Mouse (Mus musculus): ENCODE data around the gene Rad54l. TPM values are rescaled to one million over a fixed set of nuclear protein-coding genes. Genes with fewer than 3 reads are reported as not detected.

The Rad54l gene
- polyA plus RNA-seq, 1 experiment: 25.9 TPM

DNA sequence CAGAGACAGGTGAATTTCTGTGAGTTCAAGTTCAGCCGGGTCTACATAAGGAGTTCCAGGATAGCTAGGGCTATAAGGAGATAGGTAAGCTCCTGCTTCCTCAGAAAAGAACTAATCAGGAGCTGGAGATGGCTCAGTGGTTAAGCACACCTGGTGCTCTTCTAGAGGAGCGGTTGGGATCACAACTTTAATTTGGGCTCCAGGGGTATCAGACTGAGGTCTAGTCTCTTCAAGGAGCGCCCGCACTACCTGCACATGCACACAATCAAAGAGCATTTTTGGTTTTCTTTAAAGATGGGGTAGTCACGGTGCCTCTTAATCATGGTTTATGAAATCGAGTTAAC is 26.3 kb upstream of the Rad54l start:
- no peak overlapping the region for H3K27ac ChIP-seq (ENCODE audit: control insufficient read depth, insufficient read depth, low read depth, low read length, poor library complexity)
- H3K4me1 ChIP-seq (ENCODE audit: control insufficient read depth, insufficient read depth, low read length): no peaks in the 10 kb centered on the region; the same call in 1 of the 2 replicates
- H3K4me3 ChIP-seq (replicated peaks; ENCODE audit: control insufficient read depth, low read depth, low read length): peak overlapping the region; percentile 90
- no peak for TF ChIP-seq CTCF (IDR thresholded peaks at IDR 0.05; ENCODE audit: control insufficient read depth, insufficient read depth, low read length)
- no peak for TF ChIP-seq POLR2A (IDR thresholded peaks at IDR 0.05; ENCODE audit: borderline replicate concordance, control insufficient read depth, low read depth, low read length)
- WGBS: 33% methylated on average over 6 of the region's 6 CpGs

DNA sequence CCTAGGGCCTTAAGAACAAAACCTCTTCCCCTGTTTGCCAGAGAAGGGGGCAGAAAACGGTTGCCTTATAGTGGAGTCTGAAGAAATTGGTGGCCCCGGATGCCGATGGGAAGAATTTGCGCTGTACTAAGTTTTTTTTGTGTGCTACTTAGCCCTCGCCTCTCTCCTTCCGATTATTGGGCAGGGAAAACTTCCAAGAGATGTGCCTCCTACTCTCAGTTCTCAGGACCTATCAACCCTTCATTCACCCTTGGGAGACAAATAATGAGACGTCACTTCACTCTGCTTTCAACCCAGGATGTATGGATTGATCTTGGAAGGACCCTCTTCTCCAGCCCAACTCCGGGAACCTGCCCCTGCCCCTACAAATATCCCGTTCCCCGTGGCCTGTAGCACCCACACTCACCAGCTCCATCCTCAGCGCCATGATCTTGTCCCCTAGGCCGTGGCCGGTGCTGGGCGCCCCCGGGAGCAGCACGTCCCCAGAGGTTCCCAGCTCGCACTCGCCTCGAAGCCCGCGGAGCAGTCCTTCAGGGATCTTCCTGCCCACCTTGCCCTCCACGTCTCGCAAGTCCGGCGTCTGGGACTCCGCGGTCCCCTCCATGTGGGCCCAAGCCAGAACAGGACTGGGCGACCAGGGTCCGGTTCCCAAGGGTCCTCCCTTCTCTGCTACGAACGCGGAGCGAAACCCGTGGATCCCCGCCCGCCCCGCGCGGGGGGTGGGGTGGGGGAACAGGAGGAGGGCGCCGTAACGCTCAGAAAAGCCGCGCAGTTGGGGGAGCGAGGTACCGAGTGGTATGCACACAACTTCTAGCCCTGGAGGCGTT is 20.6 kb upstream of the Rad54l start:
- peak overlapping the region; percentile 58 for H3K4me3 ChIP-seq (replicated peaks; ENCODE audit: control insufficient read depth, low read depth, low read length)
- no peak for TF ChIP-seq CTCF (IDR thresholded peaks at IDR 0.05; ENCODE audit: control insufficient read depth, insufficient read depth, low read length)
- no peak; the same call in 1 of the 2 replicates for TF ChIP-seq POLR2A (IDR thresholded peaks at IDR 0.05; ENCODE audit: borderline replicate concordance, control insufficient read depth, low read depth, low read length)
- WGBS: under 1% methylated on average over 47 of the region's 47 CpGs
- no peak overlapping the region for H3K27ac ChIP-seq (ENCODE audit: control insufficient read depth, insufficient read depth, low read depth, low read length, poor library complexity)
- H3K4me1 ChIP-seq (ENCODE audit: control insufficient read depth, insufficient read depth, low read length): no peaks in the 10 kb centered on the region

- TF ChIP-seq POLR2A (IDR thresholded peaks at IDR 0.05; ENCODE audit: borderline replicate concordance, control insufficient read depth, low read depth, low read length): no peak
- TF ChIP-seq CTCF (IDR thresholded peaks at IDR 0.05; ENCODE audit: control insufficient read depth, insufficient read depth, low read length): no peak
- H3K4me3 ChIP-seq (replicated peaks; ENCODE audit: control insufficient read depth, low read depth, low read length): no peak overlapping the region
- 4% methylated on average over 7 of the region's 7 CpGs for WGBS
Measured at GRCm38 (mm10) chr4:116143317-116143811, 19.9 kb upstream of the Rad54l start.

DNA sequence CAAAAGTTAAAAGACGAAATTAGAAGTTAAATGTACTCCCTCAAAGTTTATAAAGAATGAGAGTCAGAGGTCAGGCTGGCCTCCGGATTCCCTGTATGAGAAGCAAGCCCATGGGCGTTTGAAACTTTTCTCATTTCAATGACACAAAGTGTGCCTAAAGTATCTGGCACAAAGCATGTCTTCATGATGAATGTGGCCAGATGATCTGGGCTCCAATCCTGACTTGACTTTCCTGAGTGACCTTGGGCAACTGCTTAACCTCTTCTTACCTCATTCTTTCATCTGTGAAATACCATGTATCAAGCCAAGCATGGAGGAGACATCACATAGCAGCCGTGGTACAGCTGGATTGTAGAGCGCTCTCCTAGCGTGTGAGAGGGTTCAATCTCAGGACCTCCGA is 18.8 kb upstream of the Rad54l start:
- Histone ChIP-seq H3K4me1 (ENCODE audit: control insufficient read depth, insufficient read depth, low read length) (no peaks in the 10 kb centered on the region; the same call in none of the 2 replicates), H3K4me3 (replicated peaks; ENCODE audit: control insufficient read depth, low read depth, low read length) (no peak overlapping the region), H3K27ac (ENCODE audit: control insufficient read depth, insufficient read depth, low read depth, low read length, poor library complexity) (no peak overlapping the region)
- WGBS: 85% methylated on average over 7 of the region's 7 CpGs
- no peak for TF ChIP-seq POLR2A (IDR thresholded peaks at IDR 0.05; ENCODE audit: borderline replicate concordance, control insufficient read depth, low read depth, low read length)

More at GRCm38 (mm10) chr4:116143317-116143811, 19.9 kb upstream of the Rad54l start:
- H3K4me1 ChIP-seq (ENCODE audit: control insufficient read depth, insufficient read depth, low read length): no peaks in the 10 kb centered on the region; the same call in 1 of the 2 replicates
- no peak overlapping the region for H3K27ac ChIP-seq (ENCODE audit: control insufficient read depth, insufficient read depth, low read depth, low read length, poor library complexity)

GRCm38 (mm10) chr4:116141736-116142135 is 18.2 kb upstream of the Rad54l start:
- 83% methylated on average over 1 of the region's 1 CpGs for WGBS
- Histone ChIP-seq H3K4me1 (ENCODE audit: control insufficient read depth, insufficient read depth, low read length) (no peaks in the 10 kb centered on the region; the same call in none of the 2 replicates), H3K4me3 (replicated peaks; ENCODE audit: control insufficient read depth, low read depth, low read length) (no peak overlapping the region), H3K27ac (ENCODE audit: control insufficient read depth, insufficient read depth, low read depth, low read length, poor library complexity) (no peak overlapping the region)
- no peak for TF ChIP-seq POLR2A (IDR thresholded peaks at IDR 0.05; ENCODE audit: borderline replicate concordance, control insufficient read depth, low read depth, low read length)
- no peak for TF ChIP-seq CTCF (IDR thresholded peaks at IDR 0.05; ENCODE audit: control insufficient read depth, insufficient read depth, low read length)

- TF ChIP-seq POLR2A (IDR thresholded peaks at IDR 0.05; ENCODE audit: borderline replicate concordance, control insufficient read depth, low read depth, low read length): no peak
- TF ChIP-seq CTCF (IDR thresholded peaks at IDR 0.05; ENCODE audit: control insufficient read depth, insufficient read depth, low read length): no peak
- H3K27ac ChIP-seq (ENCODE audit: control insufficient read depth, insufficient read depth, low read depth, low read length, poor library complexity): no peak overlapping the region
- H3K4me3 ChIP-seq (replicated peaks; ENCODE audit: control insufficient read depth, low read depth, low read length): no peak overlapping the region
- H3K4me1 ChIP-seq (ENCODE audit: control insufficient read depth, insufficient read depth, low read length): no peaks in the 10 kb centered on the region; the same call in none of the 2 replicates
- 77% methylated on average over 7 of the region's 7 CpGs for WGBS
Measured at GRCm38 (mm10) chr4:116140801-116141574, 17.5 kb upstream of the Rad54l start.

GRCm38 (mm10) chr4:116137421-116137996 is 14.0 kb upstream of the Rad54l start:
- Histone ChIP-seq H3K4me3 (replicated peaks; ENCODE audit: control insufficient read depth, low read depth, low read length) (no peak overlapping the region), H3K27ac (ENCODE audit: control insufficient read depth, insufficient read depth, low read depth, low read length, poor library complexity) (no peak overlapping the region), H3K4me1 (ENCODE audit: control insufficient read depth, insufficient read depth, low read length) (no peaks in the 10 kb centered on the region; the same call in none of the 2 replicates)
- 75% methylated on average over 13 of the region's 13 CpGs for WGBS
- no peak for TF ChIP-seq POLR2A (IDR thresholded peaks at IDR 0.05; ENCODE audit: borderline replicate concordance, control insufficient read depth, low read depth, low read length)
- no peak for TF ChIP-seq CTCF (IDR thresholded peaks at IDR 0.05; ENCODE audit: control insufficient read depth, insufficient read depth, low read length)

DNA sequence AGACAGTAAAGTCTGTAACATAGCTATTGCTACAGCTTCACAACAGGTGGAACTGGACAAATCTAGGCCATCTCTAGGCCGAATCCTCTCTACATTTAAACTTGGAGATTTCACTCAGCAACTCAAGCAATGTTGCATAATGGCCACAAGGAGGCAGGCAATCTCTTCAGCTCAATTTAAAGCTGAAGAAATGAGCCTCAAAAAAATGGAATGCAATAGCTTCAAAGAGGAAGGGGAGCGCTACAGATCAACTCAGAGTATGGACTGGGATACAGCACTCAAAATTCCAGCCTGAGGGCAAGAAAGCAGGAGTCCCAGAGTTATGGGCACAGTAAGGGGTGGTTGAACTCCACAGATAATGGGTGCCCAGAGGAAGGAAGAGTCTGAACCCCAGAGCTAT is 11.5 kb upstream of the Rad54l start:
- H3K4me3 ChIP-seq (replicated peaks; ENCODE audit: control insufficient read depth, low read depth, low read length): no peak overlapping the region
- H3K4me1 ChIP-seq (ENCODE audit: control insufficient read depth, insufficient read depth, low read length): no peaks in the 10 kb centered on the region; the same call in none of the 2 replicates
- H3K27ac ChIP-seq (ENCODE audit: control insufficient read depth, insufficient read depth, low read depth, low read length, poor library complexity): no peak overlapping the region
- TF ChIP-seq CTCF (IDR thresholded peaks at IDR 0.05; ENCODE audit: control insufficient read depth, insufficient read depth, low read length) (peak; percentile 30; the same call in 1 of the 2 replicates), POLR2A (IDR thresholded peaks at IDR 0.05; ENCODE audit: borderline replicate concordance, control insufficient read depth, low read depth, low read length) (no peak)
- 32% methylated on average over 2 of the region's 2 CpGs for WGBS
